Mouse (Mus musculus): ENCODE results near the gene Slc43a2.

Slc43a2 gene

GRCm38 (mm10) chr11:75610021-75610420 is 78.5 kb downstream of the Slc43a2 start:
- DNase-seq (ENCODE audit: low read depth) = no peak

- no peak for DNase-seq (ENCODE audit: low read depth)
Observed at GRCm38 (mm10) chr11:75614769-75615168, 83.3 kb downstream of the Slc43a2 start.

GRCm38 (mm10) chr11:75615556-75615955 is 84.1 kb downstream of the Slc43a2 start:
- no peak for DNase-seq (ENCODE audit: low read depth)

- DNase-seq (ENCODE audit: low read depth) = peak; percentile 19
Observed at GRCm38 (mm10) chr11:75619133-75619532, 87.6 kb downstream of the Slc43a2 start.

- DNase-seq (ENCODE audit: low read depth) = no peak
Observed at GRCm38 (mm10) chr11:75620136-75620780, 88.8 kb downstream of the Slc43a2 start.

- DNase-seq (ENCODE audit: low read depth) = no peak
Observed at GRCm38 (mm10) chr11:75621426-75621825, 89.9 kb downstream of the Slc43a2 start.

- DNase-seq (ENCODE audit: low read depth) = no peak
Observed at GRCm38 (mm10) chr11:75622588-75623329, 91.3 kb downstream of the Slc43a2 start.

- DNase-seq (ENCODE audit: low read depth) = no peak
Observed at GRCm38 (mm10) chr11:75624102-75624554, 92.6 kb downstream of the Slc43a2 start.

GRCm38 (mm10) chr11:75625820-75626219 is 94.3 kb downstream of the Slc43a2 start:
- DNase-seq (ENCODE audit: low read depth) = no peak

All from c-Kit-positive CD71-positive TER-119-negative erythroid progenitor cells, embryonic 14.5 days (primary cell).